Mouse (Mus musculus): ENCODE data around the gene Klk9. TPM values are rescaled to one million over a fixed set of nuclear protein-coding genes. Genes with fewer than 3 reads are reported as not detected.

Gene Klk9
- 0.23 TPM in 1 of 2 replicates, not detected in the other for polyA plus RNA-seq (2014; fragmentation: Nextera tagmentation; extraction: Ambion mirVana)

DNA sequence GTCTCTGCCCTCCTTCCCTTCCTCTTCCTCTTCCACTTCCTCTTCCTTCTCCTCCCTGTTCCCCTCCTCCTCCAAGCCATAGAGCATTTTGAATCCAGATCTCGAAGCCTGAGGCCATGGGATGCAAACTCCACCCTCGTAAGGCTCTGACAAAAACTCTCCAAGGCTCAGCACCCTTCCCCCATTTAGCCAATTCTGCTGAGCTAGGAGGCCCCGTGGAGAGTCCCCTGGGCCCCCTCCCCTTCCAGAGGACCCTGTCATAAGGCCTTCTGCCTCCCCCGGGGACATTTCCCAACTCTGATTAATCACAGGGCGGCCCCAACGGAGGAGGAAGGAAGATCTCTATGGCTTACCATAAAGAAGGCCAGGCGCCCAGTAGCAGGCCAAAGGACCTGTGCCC, at the start of gene Klk9:
Gene Klk9, plus strand, starts transcription at position 301 of the 400 bp plus-strand sequence.
- H3K4me2 ChIP-seq (replicated peaks; ENCODE audit: low read depth, low read length), result no peak within 1 kb of the TSS
- DNase-seq (ENCODE audit: low spot score), result no peak
- no peak for ATAC-seq (ENCODE audit: low FRiP score)
- no peak within 1 kb of the TSS for H3K27ac ChIP-seq (ENCODE audit: low read depth, low read length)
- no peak within 1 kb of the TSS for H3K9ac ChIP-seq (ENCODE audit: low read depth, low read length)
- peaks cover 6% of the 10 kb centered on the region for H3K27me3 ChIP-seq (ENCODE audit: control insufficient read depth, insufficient read depth, low read length)
- 78% methylated on average over 7 of the region's 7 CpGs for WGBS
- no peaks in the 10 kb centered on the region for H3K9me3 ChIP-seq (ENCODE audit: control insufficient read depth, low read length)
- H3K36me3 ChIP-seq (ENCODE audit: control insufficient read depth, insufficient read depth, low read length), result no peaks in the 10 kb centered on the region
- H3K4me1 ChIP-seq (replicated peaks; ENCODE audit: control insufficient read depth, insufficient read depth, low read length), result no peaks in the 10 kb centered on the region
- no peak within 1 kb of the TSS for H3K4me3 ChIP-seq (ENCODE audit: low read depth, low read length)

DNA sequence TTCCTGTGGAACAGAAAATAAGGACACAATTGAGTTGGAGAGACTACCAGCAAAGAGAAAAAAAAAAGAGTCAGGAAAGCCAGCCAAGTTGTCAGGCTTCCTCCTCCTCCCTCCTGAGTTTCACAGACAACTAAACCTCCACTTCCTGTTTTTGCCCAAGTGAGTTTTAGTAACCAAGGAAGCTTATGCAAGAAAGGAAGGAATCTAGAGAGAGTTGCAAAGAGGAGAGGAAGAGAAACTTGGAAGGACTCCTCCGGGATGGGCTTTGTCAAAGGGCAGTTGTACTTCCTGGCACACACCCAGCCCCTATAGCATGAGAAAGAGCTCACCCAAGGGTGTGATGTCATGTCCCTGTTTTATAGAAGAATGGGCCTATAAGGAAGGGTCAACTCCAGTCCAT, 43.9 kb upstream of the Klk9 start:
- WGBS, result 62% methylated on average over 1 of the region's 1 CpGs
- ATAC-seq (ENCODE audit: low FRiP score) (no peak), DNase-seq (ENCODE audit: low spot score) (no peak)
- Histone ChIP-seq H3K27me3 (ENCODE audit: control insufficient read depth, insufficient read depth, low read length) (no peaks in the 10 kb centered on the region), H3K4me1 (replicated peaks; ENCODE audit: control insufficient read depth, insufficient read depth, low read length) (no peaks in the 10 kb centered on the region), H3K4me3 (ENCODE audit: low read depth, low read length) (no peak overlapping the region), H3K4me2 (replicated peaks; ENCODE audit: low read depth, low read length) (no peak overlapping the region), H3K36me3 (ENCODE audit: control insufficient read depth, insufficient read depth, low read length) (no peaks in the 10 kb centered on the region), H3K9ac (ENCODE audit: low read depth, low read length) (no peak overlapping the region), H3K27ac (ENCODE audit: low read depth, low read length) (no peak overlapping the region), H3K9me3 (ENCODE audit: control insufficient read depth, low read length) (no peaks in the 10 kb centered on the region)

DNA sequence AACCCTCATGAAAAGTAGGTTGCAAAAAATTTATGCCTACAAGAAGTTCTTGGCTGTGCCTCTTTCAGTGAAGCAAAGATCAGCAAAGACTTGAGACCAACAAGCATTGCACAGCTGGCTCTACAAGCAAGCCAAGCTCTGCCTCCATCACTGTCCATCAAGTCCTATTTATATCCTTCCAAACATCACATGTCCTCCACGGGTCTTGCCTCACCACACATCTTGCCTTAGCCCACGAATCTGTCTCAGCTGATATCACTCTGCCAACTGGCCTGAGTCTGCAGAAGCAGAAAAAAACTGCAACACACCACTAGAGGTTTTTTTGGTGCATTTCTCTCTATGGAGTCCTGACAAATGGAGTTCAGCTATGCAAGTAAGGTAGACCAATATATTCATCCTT, 38.9 kb upstream of the Klk9 start:
- no peak overlapping the region for H3K9ac ChIP-seq (ENCODE audit: low read depth, low read length)
- 80% methylated on average over 2 of the region's 2 CpGs for WGBS

DNA sequence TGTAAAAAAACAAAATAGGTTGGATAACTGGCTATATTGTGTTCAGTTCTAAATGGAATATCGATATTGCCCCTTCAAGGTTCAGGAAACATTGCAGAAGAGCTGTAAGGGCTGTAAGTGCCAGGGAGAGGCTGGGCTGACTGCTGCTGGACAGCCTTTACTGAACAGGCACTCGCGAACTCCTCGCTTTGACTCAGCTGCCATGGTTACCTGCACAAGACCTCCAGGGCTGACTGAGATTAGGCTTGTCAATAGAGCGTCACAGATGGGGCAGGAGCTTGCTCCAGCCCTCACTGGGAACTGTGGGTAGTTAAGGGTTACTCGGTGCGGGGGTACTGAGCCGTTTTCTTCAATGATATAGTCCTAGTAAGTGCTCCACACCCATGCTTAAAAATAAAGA, 25.2 kb upstream of the Klk9 start:
- no peak for DNase-seq (ENCODE audit: low spot score)
- WGBS, result 57% methylated on average over 8 of the region's 8 CpGs
- Histone ChIP-seq H3K27me3 (ENCODE audit: control insufficient read depth, insufficient read depth, low read length) (no peaks in the 10 kb centered on the region), H3K9ac (ENCODE audit: low read depth, low read length) (no peak overlapping the region), H3K36me3 (ENCODE audit: control insufficient read depth, insufficient read depth, low read length) (no peaks in the 10 kb centered on the region), H3K4me3 (ENCODE audit: low read depth, low read length) (no peak overlapping the region), H3K4me2 (replicated peaks; ENCODE audit: low read depth, low read length) (no peak overlapping the region), H3K27ac (ENCODE audit: low read depth, low read length) (no peak overlapping the region), H3K9me3 (ENCODE audit: control insufficient read depth, low read length) (no peaks in the 10 kb centered on the region), H3K4me1 (replicated peaks; ENCODE audit: control insufficient read depth, insufficient read depth, low read length) (no peaks in the 10 kb centered on the region)
- no peak for ATAC-seq (ENCODE audit: low FRiP score)

More for the DNA sequence above, 38.9 kb upstream of the Klk9 start:
- Histone ChIP-seq H3K27me3 (ENCODE audit: control insufficient read depth, insufficient read depth, low read length) (no peaks in the 10 kb centered on the region), H3K27ac (ENCODE audit: low read depth, low read length) (no peak overlapping the region), H3K9me3 (ENCODE audit: control insufficient read depth, low read length) (no peaks in the 10 kb centered on the region), H3K36me3 (ENCODE audit: control insufficient read depth, insufficient read depth, low read length) (no peaks in the 10 kb centered on the region), H3K4me2 (replicated peaks; ENCODE audit: low read depth, low read length) (no peak overlapping the region), H3K4me1 (replicated peaks; ENCODE audit: control insufficient read depth, insufficient read depth, low read length) (no peaks in the 10 kb centered on the region), H3K4me3 (ENCODE audit: low read depth, low read length) (no peak overlapping the region)
- no peak for ATAC-seq (ENCODE audit: low FRiP score)
- no peak for DNase-seq (ENCODE audit: low spot score)

DNA sequence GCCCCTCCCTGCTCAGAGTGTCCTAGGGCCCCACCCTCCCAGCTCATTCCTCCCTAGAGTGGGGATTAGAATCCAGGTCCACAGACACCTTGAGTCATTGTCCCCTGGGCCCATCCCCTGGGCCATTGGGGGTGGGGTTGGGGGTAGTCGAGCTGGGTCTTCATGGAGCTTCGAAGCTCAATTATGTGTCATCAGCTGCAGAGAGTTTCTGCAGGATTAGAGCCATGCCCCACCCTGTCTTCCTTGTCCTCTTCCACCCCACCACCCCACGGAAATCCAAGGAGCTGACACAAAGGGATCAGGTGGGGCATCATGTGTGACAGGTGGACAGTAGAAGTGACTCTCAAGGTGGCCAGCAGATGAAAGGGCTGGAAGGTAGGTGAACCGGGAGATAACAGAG, 23.1 kb upstream of the Klk9 start, which contains the start of gene Klk12:
Gene Klk12, plus strand, starts transcription at position 301 of the 400 bp plus-strand sequence.
- no peak for DNase-seq (ENCODE audit: low spot score)
- no peak within 1 kb of the TSS for H3K9ac ChIP-seq (ENCODE audit: low read depth, low read length)
- no peak within 1 kb of the TSS for H3K4me2 ChIP-seq (replicated peaks; ENCODE audit: low read depth, low read length)
- no peak within 1 kb of the TSS for H3K4me3 ChIP-seq (ENCODE audit: low read depth, low read length)
- no peaks in the 10 kb centered on the region for H3K9me3 ChIP-seq (ENCODE audit: control insufficient read depth, low read length)
- ATAC-seq (ENCODE audit: low FRiP score), result no peak
- no peaks in the 10 kb centered on the region for H3K36me3 ChIP-seq (ENCODE audit: control insufficient read depth, insufficient read depth, low read length)
- no peaks in the 10 kb centered on the region for H3K4me1 ChIP-seq (replicated peaks; ENCODE audit: control insufficient read depth, insufficient read depth, low read length)
- H3K27ac ChIP-seq (ENCODE audit: low read depth, low read length), result no peak within 1 kb of the TSS
- 85% methylated on average over 4 of the region's 4 CpGs for WGBS
- no peaks in the 10 kb centered on the region for H3K27me3 ChIP-seq (ENCODE audit: control insufficient read depth, insufficient read depth, low read length)

DNA sequence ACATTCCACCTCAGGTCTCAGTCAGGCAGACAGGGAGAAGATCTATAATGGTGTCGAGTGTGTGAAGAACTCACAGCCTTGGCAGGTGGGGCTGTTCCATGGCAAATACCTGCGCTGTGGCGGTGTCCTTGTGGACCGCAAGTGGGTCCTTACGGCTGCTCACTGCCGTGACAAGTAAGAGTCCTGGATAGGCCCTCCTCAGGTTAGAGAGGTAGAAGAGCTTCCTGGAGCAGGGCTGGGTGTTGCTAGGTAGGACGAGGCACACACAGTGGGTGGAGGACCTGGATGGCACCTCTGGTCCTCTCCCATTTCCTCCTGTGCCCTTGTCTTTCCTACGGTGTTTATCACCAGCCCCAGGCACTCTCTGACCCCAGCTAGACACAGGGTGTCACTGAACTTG, 22.1 kb upstream of the Klk9 start:
- WGBS, result 92% methylated on average over 8 of the region's 8 CpGs
- no peak for DNase-seq (ENCODE audit: low spot score)

DNA sequence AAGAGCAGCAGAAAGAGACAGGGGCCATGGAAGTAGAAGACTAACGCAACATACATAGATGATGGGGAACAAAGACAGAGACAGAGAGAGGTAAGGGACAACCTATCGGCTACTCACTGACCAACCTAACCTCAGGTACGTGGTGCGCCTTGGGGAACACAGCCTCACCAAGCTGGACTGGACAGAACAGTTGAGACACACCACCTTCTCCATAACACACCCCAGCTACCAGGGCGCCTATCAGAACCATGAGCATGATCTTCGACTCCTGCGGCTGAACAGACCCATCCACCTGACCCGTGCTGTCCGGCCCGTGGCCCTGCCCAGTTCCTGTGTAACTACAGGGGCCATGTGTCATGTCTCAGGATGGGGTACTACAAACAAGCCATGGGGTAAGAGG, 21.0 kb upstream of the Klk9 start:
- H3K27me3 ChIP-seq (ENCODE audit: control insufficient read depth, insufficient read depth, low read length), result no peaks in the 10 kb centered on the region
- H3K9me3 ChIP-seq (ENCODE audit: control insufficient read depth, low read length), result no peaks in the 10 kb centered on the region
- WGBS, result 95% methylated on average over 10 of the region's 10 CpGs
- H3K4me1 ChIP-seq (replicated peaks; ENCODE audit: control insufficient read depth, insufficient read depth, low read length), result no peaks in the 10 kb centered on the region
- H3K27ac ChIP-seq (ENCODE audit: low read depth, low read length), result no peak overlapping the region
- H3K4me3 ChIP-seq (ENCODE audit: low read depth, low read length), result no peak overlapping the region
- no peak for ATAC-seq (ENCODE audit: low FRiP score)
- H3K36me3 ChIP-seq (ENCODE audit: control insufficient read depth, insufficient read depth, low read length), result no peaks in the 10 kb centered on the region
- no peak overlapping the region for H3K4me2 ChIP-seq (replicated peaks; ENCODE audit: low read depth, low read length)
- H3K9ac ChIP-seq (ENCODE audit: low read depth, low read length), result no peak overlapping the region
- no peak for DNase-seq (ENCODE audit: low spot score)

More for the DNA sequence above, 22.1 kb upstream of the Klk9 start:
- Histone ChIP-seq H3K27me3 (ENCODE audit: control insufficient read depth, insufficient read depth, low read length) (no peaks in the 10 kb centered on the region), H3K27ac (ENCODE audit: low read depth, low read length) (no peak overlapping the region), H3K4me1 (replicated peaks; ENCODE audit: control insufficient read depth, insufficient read depth, low read length) (no peaks in the 10 kb centered on the region), H3K9ac (ENCODE audit: low read depth, low read length) (no peak overlapping the region), H3K4me3 (ENCODE audit: low read depth, low read length) (no peak overlapping the region), H3K4me2 (replicated peaks; ENCODE audit: low read depth, low read length) (no peak overlapping the region), H3K9me3 (ENCODE audit: control insufficient read depth, low read length) (no peaks in the 10 kb centered on the region), H3K36me3 (ENCODE audit: control insufficient read depth, insufficient read depth, low read length) (no peaks in the 10 kb centered on the region)
- no peak for ATAC-seq (ENCODE audit: low FRiP score)

DNA sequence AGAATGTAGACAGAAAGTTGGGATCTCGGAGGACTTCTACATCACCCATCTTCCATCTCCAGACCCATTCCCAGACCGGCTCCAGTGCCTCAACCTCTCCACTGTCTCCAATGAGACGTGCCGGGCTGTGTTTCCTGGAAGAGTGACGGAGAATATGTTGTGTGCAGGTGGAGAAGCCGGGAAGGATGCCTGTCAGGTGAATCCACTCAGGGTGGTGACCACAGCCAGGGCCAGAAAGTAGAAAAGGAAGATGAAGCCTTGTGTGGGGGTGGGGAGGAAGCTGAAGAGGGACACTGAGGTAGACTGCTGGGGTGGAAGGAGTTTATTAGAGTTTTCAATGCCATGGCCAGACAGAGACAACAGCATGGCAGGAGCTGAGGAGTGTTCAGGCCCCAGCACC, 19.8 kb upstream of the Klk9 start:
- H3K27me3 ChIP-seq (ENCODE audit: control insufficient read depth, insufficient read depth, low read length), result no peaks in the 10 kb centered on the region
- H3K36me3 ChIP-seq (ENCODE audit: control insufficient read depth, insufficient read depth, low read length), result no peaks in the 10 kb centered on the region
- no peak for DNase-seq (ENCODE audit: low spot score)
- H3K9ac ChIP-seq (ENCODE audit: low read depth, low read length), result no peak overlapping the region
- no peak overlapping the region for H3K4me2 ChIP-seq (replicated peaks; ENCODE audit: low read depth, low read length)
- no peak overlapping the region for H3K27ac ChIP-seq (ENCODE audit: low read depth, low read length)
- no peak overlapping the region for H3K4me3 ChIP-seq (ENCODE audit: low read depth, low read length)
- no peak for ATAC-seq (ENCODE audit: low FRiP score)
- 96% methylated on average over 6 of the region's 6 CpGs for WGBS
- no peaks in the 10 kb centered on the region for H3K4me1 ChIP-seq (replicated peaks; ENCODE audit: control insufficient read depth, insufficient read depth, low read length)
- H3K9me3 ChIP-seq (ENCODE audit: control insufficient read depth, low read length), result no peaks in the 10 kb centered on the region

DNA sequence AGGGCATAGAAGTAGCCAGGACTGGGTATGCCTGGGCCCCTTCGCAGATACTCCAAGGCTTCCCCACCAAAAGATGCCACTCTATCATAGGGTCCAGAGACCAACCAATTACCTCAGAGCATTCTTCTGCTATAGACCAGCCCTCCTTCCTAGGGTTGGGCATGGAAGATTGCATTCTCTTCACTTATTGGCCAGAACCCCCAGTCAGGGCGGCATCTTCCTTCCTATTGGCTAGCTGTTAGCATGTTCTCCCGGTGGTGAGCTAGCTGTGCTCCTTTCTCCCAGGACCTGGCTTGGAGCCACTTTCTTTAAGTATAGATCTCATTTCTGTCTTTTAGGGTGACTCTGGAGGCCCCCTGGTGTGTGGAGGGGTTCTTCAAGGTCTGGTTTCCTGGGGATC, 18.8 kb upstream of the Klk9 start:
- no peaks in the 10 kb centered on the region for H3K9me3 ChIP-seq (ENCODE audit: control insufficient read depth, low read length)
- no peak overlapping the region for H3K27ac ChIP-seq (ENCODE audit: low read depth, low read length)
- H3K9ac ChIP-seq (ENCODE audit: low read depth, low read length), result no peak overlapping the region
- DNase-seq (ENCODE audit: low spot score) (no peak), ATAC-seq (ENCODE audit: low FRiP score) (no peak)
- H3K4me1 ChIP-seq (replicated peaks; ENCODE audit: control insufficient read depth, insufficient read depth, low read length), result no peaks in the 10 kb centered on the region
- H3K4me3 ChIP-seq (ENCODE audit: low read depth, low read length), result no peak overlapping the region
- WGBS, result 72% methylated on average over 3 of the region's 3 CpGs
- H3K27me3 ChIP-seq (ENCODE audit: control insufficient read depth, insufficient read depth, low read length), result no peaks in the 10 kb centered on the region
- H3K4me2 ChIP-seq (replicated peaks; ENCODE audit: low read depth, low read length), result no peak overlapping the region
- H3K36me3 ChIP-seq (ENCODE audit: control insufficient read depth, insufficient read depth, low read length), result no peaks in the 10 kb centered on the region
